Mouse (Mus musculus) liver, postnatal 0 days (tissue): Measurements from ENCODE around the gene Rfx4. TPM values are rescaled to one million over a fixed set of nuclear protein-coding genes. Genes with fewer than 3 reads are reported as not detected.

Experiments
- ATAC-seq: fragments of 200-750 bp; cut with Nextera tagmentation; 2 replicates; pipeline ENCODE4 v1.8.0; 2017; ENCODE audit warnings: mild to moderate bottlenecking, moderate library complexity
- DNase-seq: peaks from one replicate; pipeline ENCODE4 v3.0.0-alpha.2; 2016
- H3K27ac ChIP-seq: fragments of 300-500 bp; sonication (generic); 2 replicates; pipeline ENCODE4 v1.5.1; 2014; ENCODE audit warnings: antibody characterized with exemption, moderate library complexity, mild to moderate bottlenecking, low read depth
- H3K27me3 ChIP-seq: fragments of 300-500 bp; sonication (generic); 2 replicates; pipeline ENCODE4 v1.6.1; 2014; ENCODE audit warnings: low read length, control low read depth, mixed read lengths; ENCODE audit not compliant: insufficient read depth
- H3K36me3 ChIP-seq: fragments of 300-500 bp; sonication (generic); replicated peaks from 2 replicates; pipeline ENCODE4 v1.6.1; 2014; ENCODE audit warnings: mild to moderate bottlenecking, control low read depth, low read length, moderate library complexity, mixed read lengths; ENCODE audit not compliant: insufficient read depth
- H3K4me1 ChIP-seq: fragments of 300-500 bp; sonication (generic); 2 replicates; pipeline ENCODE4 v1.6.1; 2014; ENCODE audit warnings: antibody characterized with exemption, mild to moderate bottlenecking, control low read depth; ENCODE audit not compliant: insufficient read depth
- H3K4me2 ChIP-seq: fragments of 300-500 bp; sonication (generic); 2 replicates; pipeline ENCODE4 v1.6.1; 2014; ENCODE audit warnings: low read depth, mild to moderate bottlenecking, low read length, moderate library complexity, mixed read lengths
- H3K4me3 ChIP-seq: fragments of 300-500 bp; sonication (generic); 2 replicates; pipeline ENCODE4 v1.5.1; 2014; ENCODE audit warnings: low read depth, low read length
- H3K9ac ChIP-seq: fragments of 300-500 bp; sonication (generic); replicated peaks from 2 replicates; pipeline ENCODE4 v1.6.1; 2014; ENCODE audit warnings: mild to moderate bottlenecking, moderate library complexity
- H3K9me3 ChIP-seq: fragments of 300-500 bp; sonication (generic); 2 replicates; pipeline ENCODE4 v1.6.1; 2016; ENCODE audit warnings: mild to moderate bottlenecking, control low read depth, low read length, mixed read lengths
- CTCF ChIP-seq: sonication (generic); IDR thresholded peaks from 2 replicates; pipeline ENCODE4 v1.5.1; 2016; ENCODE audit warnings: antibody characterized with exemption, low read depth
- EP300 ChIP-seq: IDR thresholded peaks from 2 replicates; pipeline ENCODE4 v1.6.1; 2016; ENCODE audit warnings: antibody characterized with exemption, low read depth, mild to moderate bottlenecking
- WGBS: fragments of 180-500 bp; shearing (Covaris S2); extraction: QIAGEN DNeasy Blood & Tissue Kit; methylation state at CpG from one replicate; pipeline ENCODE4 v1.1.7; 2014; ENCODE audit not compliant: insufficient replicate concordance; 5-methylcytosine and 5-hydroxymethylcytosine counted together
- polyA plus RNA-seq: library from polyadenylated mRNA; unstranded; fragments of >200 nt; fragmentation: Nextera tagmentation; extraction: Ambion mirVana; gene quantifications from 2 replicates; pipeline ENCODE4 v1.2.1, GENCODE M21; 2015

Rfx4 gene
- polyA plus RNA-seq, 1 experiment from 2014 or later, result not detected

DNA sequence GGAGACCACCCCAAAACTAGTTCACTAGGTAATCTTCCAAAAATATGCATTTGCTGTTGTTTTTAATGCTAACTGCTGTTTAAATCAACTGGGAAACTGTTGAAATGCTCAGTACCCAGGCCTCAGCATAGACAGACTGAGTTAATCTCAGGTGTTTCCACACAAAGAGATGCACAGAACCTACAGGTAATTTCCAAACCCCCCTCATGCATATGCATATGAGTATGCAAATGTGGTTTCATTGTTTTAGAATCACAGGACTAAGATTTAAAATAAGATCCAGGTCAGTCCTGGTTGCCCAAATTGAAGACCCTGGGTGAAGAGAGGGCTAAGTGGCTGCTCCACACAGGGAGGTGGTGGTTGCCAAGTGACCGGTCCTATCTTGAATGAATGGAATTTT is 157.3 kb downstream of the Rfx4 start:
- Histone ChIP-seq H3K9me3 (no peaks in the 10 kb centered on the region), H3K4me3 (no peak overlapping the region), H3K36me3 (no peaks in the 10 kb centered on the region), H3K9ac (no peak overlapping the region), H3K4me1 (peaks cover 3% of the 10 kb centered on the region), H3K27me3 (no peaks in the 10 kb centered on the region), H3K27ac (no peak overlapping the region), H3K4me2 (no peak overlapping the region)
- TF ChIP-seq EP300 (no peak), CTCF (no peak)
- ATAC-seq, result no peak
- WGBS, result 82% methylated on average over 1 of the region's 1 CpGs
- no peak for DNase-seq

- Histone ChIP-seq H3K9me3 (no peaks in the 10 kb centered on the region), H3K4me2 (no peak overlapping the region), H3K4me1 (peaks cover 11% of the 10 kb centered on the region), H3K9ac (no peak overlapping the region), H3K27ac (no peak overlapping the region), H3K27me3 (no peaks in the 10 kb centered on the region), H3K36me3 (no peaks in the 10 kb centered on the region), H3K4me3 (no peak overlapping the region)
- 73% methylated on average over 6 of the region's 6 CpGs for WGBS
- TF ChIP-seq CTCF, result no peak
- no peak for TF ChIP-seq EP300
- DNase-seq (no peak), ATAC-seq (no peak)
Observed at GRCm38 (mm10) chr10:84915476-84915875, 159.6 kb downstream of the Rfx4 start.

DNA sequence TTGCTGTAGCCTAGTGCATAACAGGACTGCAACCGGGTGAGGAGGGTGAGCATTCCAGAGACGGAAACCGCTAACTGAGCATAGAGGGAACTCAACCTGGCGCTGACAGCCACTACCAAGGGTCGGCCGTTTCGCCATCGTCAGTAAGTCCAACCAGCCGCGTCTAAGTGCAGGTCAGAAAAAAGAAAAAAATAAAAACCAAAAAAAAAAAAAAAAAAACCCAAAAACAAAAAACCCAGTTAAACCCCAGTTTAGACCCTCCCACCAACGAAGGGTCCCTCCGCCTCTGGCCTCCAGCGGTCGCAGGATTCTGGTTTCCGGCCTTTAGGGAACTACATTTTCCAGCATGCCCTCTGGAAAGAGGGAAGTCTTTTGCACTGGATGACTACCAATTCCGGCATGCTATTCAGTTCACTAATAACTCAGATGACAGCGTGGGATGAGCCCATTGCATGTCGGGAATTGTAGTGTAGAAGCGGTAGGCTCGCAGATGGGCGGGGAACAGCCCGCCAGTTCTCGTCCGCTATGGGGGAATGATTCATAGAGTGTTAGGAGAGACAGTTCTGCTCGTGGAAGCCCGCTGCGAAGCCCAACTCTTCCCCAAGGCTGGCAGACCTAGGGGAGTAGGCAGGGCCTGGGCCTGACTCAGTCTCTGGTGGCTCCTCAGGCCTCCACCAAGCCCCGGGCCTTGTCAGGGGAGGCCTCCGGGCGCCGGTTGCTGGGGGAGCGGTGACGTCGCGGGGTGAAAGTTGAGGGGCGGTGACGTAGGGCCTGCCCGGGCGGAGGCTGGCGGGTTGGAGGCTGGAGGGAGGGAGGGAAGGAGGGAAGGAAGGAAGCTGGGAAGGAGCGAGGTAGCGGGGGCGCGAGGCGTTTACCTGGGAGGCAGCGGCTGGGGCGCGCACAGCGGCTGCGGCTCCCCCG is 161.2 kb downstream of the Rfx4 start, which contains the start of gene Ric8b:
Gene Ric8b, plus strand, starts transcription at position 807 of the 921 bp plus-strand sequence.
- under 1% methylated on average over 48 of the region's 51 CpGs for WGBS
- TF ChIP-seq CTCF (no peak), EP300 (peak; percentile 29; the same call in 1 of the 2 replicates)
- H3K27ac ChIP-seq, result peak within 1 kb of the TSS; percentile 85
- peaks cover 11% of the 10 kb centered on the region for H3K4me1 ChIP-seq
- ATAC-seq (peak; percentile 98), DNase-seq (peak; percentile 94)
- H3K9me3 ChIP-seq, result no peaks in the 10 kb centered on the region
- H3K4me2 ChIP-seq, result peak within 1 kb of the TSS; percentile 89
- H3K36me3 ChIP-seq, result no peaks in the 10 kb centered on the region
- H3K9ac ChIP-seq, result peak within 1 kb of the TSS; percentile 78
- peak within 1 kb of the TSS; percentile 79 for H3K4me3 ChIP-seq
- H3K27me3 ChIP-seq, result no peaks in the 10 kb centered on the region

GRCm38 (mm10) chr10:84917731-84918095 is 161.9 kb downstream of the Rfx4 start:
- ATAC-seq, result peak; percentile 1; the same call in 1 of the 2 replicates
- Histone ChIP-seq H3K27ac (peak overlapping the region; percentile 85), H3K27me3 (no peaks in the 10 kb centered on the region), H3K36me3 (no peaks in the 10 kb centered on the region), H3K9ac (peak overlapping the region; percentile 78), H3K4me3 (peak overlapping the region; percentile 79), H3K4me1 (peaks cover 11% of the 10 kb centered on the region), H3K4me2 (peak overlapping the region; percentile 89), H3K9me3 (no peaks in the 10 kb centered on the region)
- WGBS, result 2% methylated on average over 23 of the region's 27 CpGs
- no peak for DNase-seq
- TF ChIP-seq CTCF (no peak), EP300 (no peak)

DNA sequence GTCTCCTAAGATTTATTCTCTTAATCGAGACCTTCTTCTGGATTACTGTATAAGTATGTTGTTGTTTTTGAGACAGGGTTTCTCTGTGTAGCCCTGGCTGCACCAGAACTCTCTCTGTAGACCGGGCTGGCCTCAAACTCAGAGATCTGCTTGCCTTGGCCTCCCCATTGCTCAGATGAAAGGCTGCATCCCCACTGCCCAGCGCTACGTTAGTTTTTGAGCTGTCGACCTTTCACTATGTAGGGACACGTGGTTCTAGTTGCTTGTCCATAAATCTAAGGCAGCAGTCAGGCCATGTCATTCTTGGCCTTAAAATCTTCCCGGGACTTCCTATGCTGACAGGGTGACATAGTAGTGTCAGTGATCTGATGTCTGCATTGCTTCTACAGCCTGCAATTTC is 170.5 kb downstream of the Rfx4 start:
- H3K4me3 ChIP-seq, result no peak overlapping the region
- H3K27ac ChIP-seq, result no peak overlapping the region
- H3K36me3 ChIP-seq, result peaks cover 4% of the 10 kb centered on the region; the same call in 1 of the 2 replicates
- H3K27me3 ChIP-seq, result no peaks in the 10 kb centered on the region
- H3K4me2 ChIP-seq, result no peak overlapping the region
- DNase-seq, result no peak
- H3K4me1 ChIP-seq, result peaks cover 10% of the 10 kb centered on the region; the same call in 1 of the 2 replicates
- no peaks in the 10 kb centered on the region for H3K9me3 ChIP-seq
- ATAC-seq, result no peak
- 81% methylated on average over 7 of the region's 7 CpGs for WGBS
- H3K9ac ChIP-seq, result no peak overlapping the region
- TF ChIP-seq CTCF (no peak), EP300 (no peak)

DNA sequence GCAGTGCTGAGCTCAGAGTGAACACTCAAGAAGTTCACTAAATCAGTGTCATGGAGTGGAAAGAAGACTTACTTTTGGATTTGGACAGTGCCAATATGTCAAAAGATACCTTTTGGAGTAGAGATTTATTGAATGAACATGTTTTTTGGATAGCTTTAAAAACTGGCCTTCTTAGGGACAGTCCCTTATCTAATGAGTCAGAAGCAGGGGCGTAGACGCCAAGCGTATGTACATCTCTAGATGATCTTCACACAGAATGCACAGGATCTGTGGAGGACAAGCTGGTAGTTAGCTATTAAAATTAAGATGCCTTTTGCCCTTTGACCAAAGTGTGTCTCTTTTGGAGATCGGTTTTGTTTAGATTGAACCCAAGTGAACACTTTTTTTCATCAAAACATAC is 171.0 kb downstream of the Rfx4 start:
- 70% methylated on average over 4 of the region's 4 CpGs for WGBS
- no peak overlapping the region for H3K4me2 ChIP-seq
- no peaks in the 10 kb centered on the region for H3K27me3 ChIP-seq
- H3K4me1 ChIP-seq, result peaks cover 10% of the 10 kb centered on the region; the same call in 1 of the 2 replicates
- TF ChIP-seq CTCF, result no peak
- TF ChIP-seq EP300, result no peak
- no peak for DNase-seq
- no peaks in the 10 kb centered on the region for H3K9me3 ChIP-seq
- ATAC-seq, result no peak
- H3K36me3 ChIP-seq, result peaks cover 4% of the 10 kb centered on the region; the same call in 1 of the 2 replicates
- no peak overlapping the region for H3K27ac ChIP-seq
- H3K4me3 ChIP-seq, result no peak overlapping the region
- H3K9ac ChIP-seq, result no peak overlapping the region
